Mouse (Mus musculus): Measurements from ENCODE around the gene Pou6f2.

GRCm38 (mm10) chr13:18344580-18345333 is 52.7 kb downstream of the Pou6f2 start:
- TF ChIP-seq CTCF (IDR thresholded peaks at IDR 0.05; ENCODE audit: control insufficient read depth, insufficient read depth, insufficient replicate concordance, low read depth, low read length) (no peak), POLR2A (IDR thresholded peaks at IDR 0.05; ENCODE audit: control insufficient read depth, low read depth, low read length) (no peak)
